Mouse (Mus musculus): ENCODE results near the gene Prss3. TPM values are rescaled to one million over a fixed set of nuclear protein-coding genes. Genes with fewer than 3 reads are reported as not detected.
"Not testable (repeated sequence)": the region's sequence is repeated elsewhere in the genome, so short reads cannot be mapped to it uniquely, and the experiment has no call there.

Gene Prss3
- not detected for total RNA-seq (2022)

- not testable (repeated sequence) for DNase-seq (ENCODE audit: low spot score in 2 of 2)
Measured at GRCm38 (mm10) chr6:41377578-41377977, at the start of gene Prss3. Gene Prss3 (minus strand): TSS chr6:41377678.

GRCm38 (mm10) chr6:41392056-41392455 is 14.6 kb upstream of the Prss3 start, which contains the start of gene Gm5771:
Gene Gm5771 (plus strand): TSS chr6:41392356.
- DNase-seq (ENCODE audit: low spot score in 2 of 2): not testable (repeated sequence)

- not testable (repeated sequence) for DNase-seq (ENCODE audit: low spot score in 2 of 2)
Measured at GRCm38 (mm10) chr6:41391640-41392039, 14.2 kb upstream of the Prss3 start.

- DNase-seq (ENCODE audit: low spot score in 2 of 2): no peak
Measured at GRCm38 (mm10) chr6:41386781-41387180, 9.3 kb upstream of the Prss3 start.

GRCm38 (mm10) chr6:41373772-41374171 is 3.7 kb downstream of the Prss3 start:
- DNase-seq (ENCODE audit: low spot score in 2 of 2): not testable (repeated sequence)

GRCm38 (mm10) chr6:41353932-41354331 is 23.5 kb downstream of the Prss3 start, which contains the start of gene Try10:
Gene Try10 (plus strand): TSS chr6:41354105.
- DNase-seq (ENCODE audit: low spot score in 2 of 2): no peak

Other genes with a start within 250 kb of the Prss3 start
- gene Try4, start 75.4 kb downstream of the Prss3 start, total RNA-seq (2022): not detected
- not detected for gene Try5, start 60.8 kb downstream of the Prss3 start, total RNA-seq (2022)
- not detected for gene Try10, start 23.6 kb downstream of the Prss3 start, total RNA-seq (2022)
- not detected for gene Gm5771, start 14.7 kb upstream of the Prss3 start, total RNA-seq (2022)
- not detected for gene Gm10334, start 68.5 kb upstream of the Prss3 start, total RNA-seq (2022)
- not detected for gene Prss1, start 81.3 kb upstream of the Prss3 start, total RNA-seq (2022)
- not detected for gene Prss2, start 144.1 kb upstream of the Prss3 start, total RNA-seq (2022)
- 10 to 100 TPM; 75.3 to 83.9 (median 78.7) TPM for gene Ephb6, start 227.8 kb upstream of the Prss3 start, total RNA-seq (2022)